Mouse (Mus musculus): ENCODE results near the gene Inpp5k.
A peak's percentile ranks its signal among the peaks of the same experiment; 100 is the strongest.

DNA sequence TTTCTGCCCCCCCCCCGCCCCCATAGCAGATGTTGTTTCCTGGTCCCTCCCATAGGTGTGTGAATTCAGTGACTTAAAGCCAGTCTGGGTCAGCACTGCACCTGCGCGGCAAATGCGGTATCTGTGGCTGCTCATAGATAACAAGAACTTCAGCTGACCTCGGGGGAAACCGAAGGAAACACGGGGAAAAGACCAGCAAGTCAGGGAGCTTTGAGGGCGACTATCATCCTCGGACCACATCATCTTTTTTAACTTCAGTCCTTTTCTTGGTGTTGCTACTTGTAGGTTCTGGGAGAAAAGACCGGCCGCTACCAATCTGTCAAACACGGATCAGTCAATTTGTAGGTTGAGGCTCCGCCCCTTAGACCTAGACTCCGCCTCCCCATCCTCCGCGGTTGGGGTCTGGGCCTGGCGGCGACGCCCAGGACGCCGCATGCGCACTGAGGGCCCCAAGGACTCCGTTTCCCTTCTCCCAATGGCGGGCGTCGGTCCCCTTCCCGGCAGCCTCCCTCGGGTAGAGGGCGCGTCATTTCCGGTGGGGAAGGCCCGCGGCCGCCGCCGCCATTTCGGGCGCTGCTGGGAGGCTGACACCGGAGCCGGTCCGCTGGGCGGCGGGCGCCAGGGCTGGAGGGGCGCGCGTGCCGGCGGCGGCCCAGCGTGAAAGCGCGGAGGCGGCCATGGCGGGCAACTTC, 48.1 kb downstream of the Inpp5k start, which contains the start of gene Crk:
- TF ChIP-seq CTCF (IDR thresholded peaks at IDR 0.05; ENCODE audit: borderline replicate concordance, insufficient read depth, low read depth, low read length) (no peak), POLR2A (IDR thresholded peaks at IDR 0.05; ENCODE audit: borderline replicate concordance, insufficient read depth, low read length) (peak; percentile 77)
